Mouse (Mus musculus) thymus, postnatal 4 days (tissue): ENCODE measurements at regions not wholly inside any gene's neighbourhood (a gene's known extent, or its start where the extent isn't known, plus 50 kb on each side); places are given as distances from the start of the nearest gene placed in this dataset.
A peak's percentile ranks its signal among the peaks of the same experiment; 100 is the strongest.

ENCODE experiments used
- DNase-seq: peaks from one replicate; pipeline ENCODE4 v3.0.0; 2021

DNA sequence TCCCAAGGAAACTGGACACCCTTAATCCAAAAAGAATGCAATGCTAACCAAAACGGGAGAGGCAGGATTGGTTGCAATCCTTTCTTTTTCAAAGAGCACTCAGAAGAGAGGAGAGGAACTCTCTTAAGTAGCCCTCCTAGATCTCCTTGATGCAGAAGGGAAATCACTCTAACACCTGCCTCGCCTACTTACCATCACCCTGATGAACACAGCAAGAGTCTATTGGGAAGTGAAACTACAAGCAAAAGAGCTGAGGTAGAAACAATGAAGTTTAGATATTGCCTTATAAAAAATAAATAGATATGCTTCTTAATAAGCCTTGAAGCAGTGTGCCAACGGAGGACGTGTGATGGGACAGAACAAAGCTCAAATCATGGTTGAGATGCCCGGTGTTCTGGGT lies 177.4 kb downstream of the Gsdmc2 start:
- DNase-seq, result no peak

DNA sequence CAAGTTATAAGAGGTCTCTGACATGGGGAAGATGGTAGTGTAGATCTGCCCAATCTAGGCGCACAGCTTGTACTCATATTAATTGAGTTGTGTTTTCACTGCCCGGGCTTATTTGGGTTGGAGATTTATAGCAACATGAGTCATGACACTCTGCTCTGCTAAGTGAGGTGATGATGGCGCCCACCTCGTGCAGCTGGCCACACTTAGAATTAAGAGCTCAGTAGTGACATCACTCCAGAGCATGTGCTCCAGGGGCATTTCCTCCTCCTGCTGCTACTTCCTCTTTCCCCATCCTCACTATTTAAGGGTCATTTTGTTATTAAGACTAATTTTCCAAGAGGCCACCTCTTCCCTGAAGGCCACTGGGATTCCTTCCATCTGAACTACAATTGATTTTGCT lies 179.5 kb downstream of the Gsdmc2 start:
- no peak for DNase-seq

DNA sequence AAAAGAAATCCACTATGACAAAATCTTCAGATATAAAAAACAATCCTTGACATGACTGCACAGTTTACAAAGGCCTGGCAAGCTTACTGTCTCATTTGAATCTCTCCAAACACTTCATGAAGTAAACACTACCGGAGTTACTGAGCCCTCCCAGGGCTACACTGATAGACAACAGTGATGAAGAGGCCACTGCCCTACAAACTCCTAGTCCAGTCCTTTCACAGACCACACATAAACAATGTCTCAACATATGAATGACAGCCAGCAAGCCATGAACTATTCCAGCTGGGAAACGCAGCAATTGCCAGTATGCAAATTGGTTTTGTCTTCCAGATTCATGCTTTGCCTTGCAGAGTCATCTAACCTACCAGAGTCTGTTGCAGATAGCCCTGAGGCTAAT lies 180.1 kb downstream of the Gsdmc2 start:
- DNase-seq, result no peak

DNA sequence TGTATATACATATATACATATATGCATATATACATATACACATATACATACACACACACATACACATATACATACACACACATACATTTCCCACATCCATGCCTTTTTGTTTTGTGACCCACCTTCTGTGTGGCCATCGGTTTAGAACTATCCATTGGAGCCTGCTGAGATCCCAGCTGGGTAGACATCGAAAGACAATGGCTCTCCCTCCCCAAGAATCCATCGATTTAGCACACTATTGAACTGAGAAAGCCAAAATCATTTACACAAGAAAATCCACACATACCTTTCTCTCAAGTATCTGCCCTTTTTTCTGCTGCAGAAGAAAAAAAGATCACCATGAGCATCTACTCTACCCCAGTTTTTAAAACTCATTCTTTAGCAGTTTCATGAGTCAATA lies 182.8 kb downstream of the Gsdmc2 start:
- no peak for DNase-seq

DNA sequence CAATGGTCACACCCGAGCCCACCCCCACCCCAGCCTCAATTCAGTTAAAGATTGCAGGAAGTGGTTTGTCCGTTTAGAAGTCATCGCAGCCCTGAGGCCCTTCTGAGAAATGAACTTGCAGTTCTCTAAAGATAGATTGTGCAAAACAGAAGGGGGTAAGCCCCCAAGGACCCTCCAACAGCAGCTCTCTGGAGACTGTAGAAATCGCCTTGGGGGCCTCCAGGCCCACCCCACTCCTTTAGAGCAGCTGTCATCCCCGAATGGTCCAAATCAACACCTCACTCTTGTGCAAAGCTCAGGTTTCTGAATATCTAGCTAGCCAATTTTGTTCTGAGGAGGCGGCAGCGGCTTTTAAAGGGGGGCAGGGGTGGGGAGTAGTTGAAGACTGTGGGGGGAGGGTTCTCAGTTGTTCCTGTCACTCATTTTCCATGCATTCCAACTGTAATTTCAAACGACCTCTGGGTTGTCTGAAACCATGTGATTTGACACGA lies 186.9 kb downstream of the Gsdmc2 start:
- DNase-seq, result no peak

DNA sequence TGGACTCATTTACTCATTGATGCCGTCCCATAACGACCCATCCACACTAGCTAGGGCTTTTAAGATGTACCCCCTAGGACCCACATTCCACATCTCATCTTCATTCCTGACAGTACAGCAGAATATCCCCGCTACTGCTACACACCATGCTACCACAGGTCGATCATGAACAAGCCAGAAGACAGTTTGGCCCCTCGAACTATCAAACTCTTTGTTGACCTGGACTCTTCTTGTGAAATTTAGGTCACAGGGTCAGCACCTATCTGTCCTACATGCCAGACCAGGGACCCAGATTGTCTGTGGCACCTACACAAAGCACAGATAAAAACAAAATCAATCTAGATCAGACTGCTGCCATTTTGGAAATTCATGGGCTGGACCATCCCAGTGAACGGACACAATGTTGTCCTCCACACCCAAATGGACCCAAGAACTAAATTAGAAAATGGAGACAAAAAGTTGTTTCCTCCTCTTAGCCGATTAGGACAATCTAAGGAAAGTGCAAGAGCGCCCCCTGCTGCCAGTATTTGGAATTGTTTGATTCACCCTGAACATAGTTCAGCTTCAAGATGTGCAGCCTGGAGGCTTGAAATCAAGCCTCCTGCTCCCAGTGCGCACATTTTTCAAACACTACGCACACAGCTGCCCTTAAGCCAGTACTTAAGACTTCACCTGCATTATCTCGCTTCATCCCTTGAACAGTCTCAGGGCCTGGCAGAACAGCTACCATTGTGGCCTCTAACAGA lies 192.6 kb downstream of the Gsdmc2 start:
- peak; percentile 92 for DNase-seq

DNA sequence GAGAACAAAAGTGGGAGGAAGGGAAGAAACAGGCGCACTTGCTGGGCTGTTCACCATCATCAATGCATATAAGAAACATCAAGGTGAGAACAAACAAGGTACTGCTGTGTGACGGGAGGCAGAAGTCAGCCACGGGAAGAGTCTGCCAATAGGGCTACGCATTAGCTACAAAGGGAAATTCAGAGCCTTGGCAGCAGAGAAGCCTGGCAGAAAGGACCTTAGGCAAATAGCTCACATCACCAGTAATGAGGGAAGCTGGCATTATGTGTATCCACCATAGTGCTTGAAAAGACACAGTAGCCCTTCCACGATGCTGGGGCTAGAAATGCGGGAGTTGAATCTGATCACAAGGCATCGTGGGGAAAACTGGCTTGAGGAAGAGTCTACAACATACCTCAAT lies 193.9 kb downstream of the Gsdmc2 start:
- DNase-seq, result no peak

DNA sequence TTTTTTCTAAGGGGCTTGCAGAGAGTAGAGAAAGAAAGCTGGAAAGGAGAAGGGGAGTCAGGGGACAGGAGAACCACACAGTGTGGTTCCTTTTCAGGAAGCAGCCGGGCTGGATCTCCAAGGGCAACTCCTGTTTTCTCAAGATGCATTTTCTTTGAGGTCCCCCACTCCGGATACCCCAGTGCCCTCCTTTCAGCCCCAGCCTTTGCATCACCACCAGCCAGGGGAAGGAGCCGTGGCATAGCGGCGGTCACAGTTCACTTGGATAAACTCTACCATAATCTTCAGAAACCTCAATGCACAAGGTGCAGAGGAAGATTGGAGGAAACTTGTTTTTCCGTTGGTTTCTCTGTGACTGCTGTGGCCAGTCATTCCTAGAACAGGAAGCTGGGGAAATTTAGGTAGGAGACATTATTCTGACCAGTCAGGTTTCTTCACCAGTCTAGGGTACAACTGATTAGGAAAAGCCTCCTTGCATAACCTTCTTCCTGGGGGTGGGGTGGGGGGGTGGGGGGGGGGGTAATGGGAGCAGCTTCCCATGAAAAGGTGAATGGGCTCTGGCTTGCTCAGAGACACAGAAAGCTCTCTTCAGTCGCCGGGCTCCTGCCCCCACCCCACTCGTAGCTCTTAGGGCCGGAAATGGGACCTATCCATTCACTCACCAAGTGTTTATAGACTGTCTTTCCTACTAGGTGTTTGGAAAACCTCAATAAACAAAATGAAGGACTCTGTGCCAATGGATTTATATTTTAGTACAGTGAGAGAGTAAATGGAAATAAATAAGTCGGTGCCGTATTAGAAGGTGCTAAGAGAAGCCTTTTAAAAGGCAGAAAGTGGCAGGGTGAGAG lies 196.6 kb downstream of the Gsdmc2 start:
- DNase-seq, result peak; percentile 43

DNA sequence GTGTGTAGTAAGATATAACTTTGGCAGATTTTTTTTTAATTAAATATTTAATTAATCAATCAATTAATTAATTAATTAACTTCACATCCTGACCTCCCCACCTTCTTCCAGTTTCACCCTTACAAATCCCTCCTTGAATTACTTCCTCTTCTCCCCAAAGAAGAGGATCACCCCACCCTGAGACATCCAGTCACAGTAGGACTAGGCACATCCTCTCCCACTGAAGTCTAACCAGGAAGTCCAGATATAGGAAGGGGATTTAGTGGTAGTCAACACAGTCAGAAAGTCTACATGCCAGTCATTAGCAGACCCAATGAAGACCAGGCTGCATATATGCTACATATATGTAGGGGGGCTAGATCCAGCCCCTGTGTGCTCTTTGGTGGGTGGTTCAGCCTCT lies 220.2 kb downstream of the Gsdmc2 start:
- no peak for DNase-seq

DNA sequence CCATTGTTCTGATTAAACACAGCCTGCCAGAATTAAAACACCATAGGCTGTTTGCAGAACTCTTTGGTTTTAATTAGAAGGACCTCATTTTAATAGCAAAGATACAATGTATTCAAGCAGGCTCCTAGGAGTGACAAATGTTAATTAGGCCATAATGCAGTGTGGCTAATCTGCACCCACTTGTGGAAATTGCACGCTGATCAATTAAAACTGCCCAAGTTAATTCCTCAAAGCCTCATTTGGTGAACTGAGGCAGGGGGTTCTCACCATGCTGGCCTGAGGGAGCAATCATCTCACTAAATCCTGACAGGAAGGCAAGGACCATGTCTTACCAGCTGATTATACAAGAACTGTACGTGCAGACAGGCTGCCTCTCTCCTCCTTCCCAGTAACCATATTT lies 220.7 kb downstream of the Gsdmc2 start:
- no peak for DNase-seq

DNA sequence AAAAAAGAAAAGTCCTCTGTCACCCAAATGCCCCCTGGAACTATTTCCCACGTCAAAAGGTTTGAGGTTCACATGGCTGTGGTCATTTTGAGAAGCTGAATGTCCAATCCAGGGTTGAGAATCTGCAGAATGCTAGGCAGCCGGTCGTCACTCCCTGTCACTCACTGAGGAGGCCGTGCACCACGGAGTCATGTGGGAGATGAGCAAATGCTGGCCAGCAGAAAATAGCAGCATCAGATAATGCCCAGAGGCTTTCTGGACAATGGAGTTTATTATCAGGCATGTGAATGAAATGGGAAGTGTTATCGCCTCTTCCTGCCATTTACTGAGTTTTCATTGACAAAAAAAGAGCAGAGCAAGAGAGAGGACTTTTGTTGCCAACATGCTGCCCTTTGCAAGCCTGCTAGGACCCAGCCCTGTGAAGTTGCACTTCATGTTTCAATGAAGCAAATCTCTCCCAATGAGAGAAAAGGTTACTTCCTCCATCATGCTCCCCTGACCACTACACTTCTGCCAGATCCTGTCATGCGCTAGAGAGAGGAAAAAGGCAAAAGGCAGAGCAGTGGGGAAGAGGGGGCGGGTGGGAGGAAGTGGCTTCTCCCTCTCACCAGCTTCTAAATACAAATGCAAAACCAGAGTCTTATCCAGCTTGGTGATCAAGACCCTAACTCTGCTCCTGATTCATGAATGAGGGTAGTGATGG lies 228.3 kb downstream of the Gsdmc2 start:
- no peak for DNase-seq

DNA sequence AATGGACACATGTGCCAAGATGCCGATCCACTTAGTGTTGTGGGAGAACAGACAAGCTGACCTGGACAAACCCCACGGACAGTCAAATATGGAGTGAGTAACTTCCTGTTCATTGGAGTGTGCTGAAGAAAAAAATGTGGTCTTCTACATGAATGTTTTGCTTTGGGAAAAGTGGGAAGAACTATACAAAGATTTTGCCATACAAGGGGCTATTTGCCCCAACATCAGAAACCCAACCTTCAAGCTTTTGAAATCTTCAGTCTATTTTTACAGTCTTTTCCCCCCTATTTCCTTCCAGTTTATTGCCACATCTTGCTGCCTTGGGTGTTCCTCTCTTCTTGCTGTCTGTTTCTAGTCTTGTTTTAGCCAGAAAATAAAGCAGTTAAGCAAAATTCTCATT lies 230.8 kb downstream of the Gsdmc2 start:
- no peak for DNase-seq

DNA sequence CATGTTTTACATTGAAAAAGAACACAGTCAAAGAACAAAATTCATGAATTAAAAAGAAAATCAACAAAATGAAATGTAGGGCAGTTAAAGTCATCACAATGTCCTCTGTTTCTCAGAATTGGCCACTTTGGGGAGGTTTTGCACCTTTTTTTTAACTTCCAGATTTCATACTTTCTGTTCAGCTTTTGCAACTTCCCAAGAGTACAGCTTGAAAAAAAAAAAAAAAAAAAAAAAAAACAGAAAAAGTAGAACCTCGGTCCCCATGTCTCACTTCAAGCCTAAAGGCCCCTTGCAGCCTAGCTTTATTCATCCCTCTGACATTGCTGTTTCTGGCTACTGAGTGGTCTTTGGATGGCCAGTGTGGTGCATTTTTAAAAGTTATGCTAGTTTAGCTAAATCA lies 231.9 kb downstream of the Gsdmc2 start:
- no peak for DNase-seq

DNA sequence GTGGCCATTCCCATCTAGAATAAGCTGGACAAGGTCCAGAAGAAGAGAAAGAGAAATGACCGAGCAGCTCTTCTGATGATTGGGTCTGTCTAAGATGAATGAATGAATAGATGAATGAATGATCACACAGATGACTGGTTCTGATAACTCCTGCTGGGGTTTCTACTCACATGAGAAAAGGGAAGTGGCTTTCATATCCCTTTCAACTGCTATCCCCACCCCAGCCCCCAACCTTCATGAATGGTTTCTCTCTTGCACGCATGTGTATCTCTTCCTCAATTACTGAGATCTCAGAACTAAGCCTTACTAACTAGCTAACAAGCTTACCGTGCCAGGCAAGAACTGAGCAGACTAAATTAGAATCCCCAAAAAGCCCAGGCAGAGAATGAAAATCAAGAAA lies 233.8 kb downstream of the Gsdmc2 start:
- DNase-seq, result peak; percentile 42

DNA sequence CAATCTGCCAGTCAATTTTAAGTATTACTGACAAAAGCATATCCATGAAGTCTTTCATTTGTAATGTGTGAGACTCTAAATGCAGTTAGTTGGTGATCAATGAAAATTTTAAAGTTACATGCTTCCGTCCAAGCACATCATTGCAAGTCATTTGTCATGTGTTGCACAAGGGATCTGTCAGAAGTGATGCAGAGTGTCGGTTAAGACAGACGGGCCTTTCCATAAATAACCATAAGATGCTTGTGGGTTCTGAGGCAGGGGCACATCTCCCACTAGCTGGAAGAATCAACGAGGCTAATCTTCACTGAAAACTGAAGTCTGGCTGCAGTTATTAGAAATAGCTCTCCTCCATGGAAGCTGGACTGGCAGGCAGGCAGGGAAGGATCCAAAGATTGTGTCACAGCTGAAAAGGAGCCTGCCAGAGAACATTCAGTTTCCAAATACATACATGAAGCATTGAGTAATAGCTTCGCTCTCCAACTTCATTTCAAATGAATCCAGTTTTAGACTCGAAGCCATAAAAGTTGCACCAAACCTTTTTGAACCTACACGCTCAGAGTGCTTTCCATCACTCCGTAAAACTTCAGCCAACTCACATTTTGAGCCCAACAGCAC lies 241.8 kb downstream of the Gsdmc2 start:
- no peak for DNase-seq

DNA sequence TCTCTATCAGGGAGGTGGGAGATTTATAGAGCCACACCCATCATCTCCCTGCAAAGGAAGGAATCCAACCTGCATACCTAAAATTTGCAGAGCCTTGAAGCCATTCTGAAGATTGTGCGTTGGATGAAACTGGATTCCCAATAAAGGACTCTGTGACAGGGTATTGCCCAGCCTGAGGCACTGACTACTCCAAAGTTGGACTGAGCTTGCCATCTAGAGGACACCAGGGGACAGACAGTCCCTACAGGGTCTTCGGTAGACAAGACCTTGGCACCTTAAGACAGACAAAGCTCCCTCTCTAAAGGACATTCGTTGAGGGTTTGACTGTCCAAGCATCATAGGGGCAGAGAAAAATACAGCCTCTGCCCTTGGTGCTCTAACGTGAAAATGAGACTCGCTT lies 243.4 kb downstream of the Gsdmc2 start:
- DNase-seq, result peak; percentile 60

DNA sequence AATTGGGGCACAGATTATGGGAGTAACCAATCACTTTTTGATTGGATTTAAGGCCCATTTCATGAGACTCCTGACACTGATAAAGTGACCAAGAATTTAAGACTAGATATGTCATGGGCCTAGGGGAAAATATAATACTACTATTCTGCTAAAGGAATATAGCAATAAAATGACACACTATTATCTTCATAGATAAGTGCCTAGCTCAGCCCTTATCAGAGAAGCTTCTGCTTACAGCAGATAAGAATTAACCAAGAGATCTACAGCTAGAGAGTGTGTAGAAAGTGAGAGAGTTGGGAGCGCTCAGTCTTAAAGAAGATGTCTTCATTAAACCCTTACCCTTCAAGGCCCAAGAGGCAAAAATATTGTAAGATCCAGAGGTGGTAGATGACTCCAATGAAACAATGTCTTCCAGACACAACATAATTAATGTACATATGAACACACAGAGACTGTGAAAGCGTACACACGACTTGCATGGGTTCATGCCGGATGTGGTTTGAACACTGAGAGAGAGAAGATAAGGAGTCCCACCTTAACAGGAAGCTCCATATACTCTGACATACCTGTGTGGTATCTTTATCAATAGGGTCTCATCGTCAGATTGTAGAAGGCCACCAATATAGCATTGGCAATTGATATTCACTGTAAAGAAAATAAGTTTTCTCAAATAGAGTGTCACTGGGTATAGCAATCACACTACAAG lies 252.1 kb downstream of the Gsdmc2 start:
- no peak for DNase-seq

DNA sequence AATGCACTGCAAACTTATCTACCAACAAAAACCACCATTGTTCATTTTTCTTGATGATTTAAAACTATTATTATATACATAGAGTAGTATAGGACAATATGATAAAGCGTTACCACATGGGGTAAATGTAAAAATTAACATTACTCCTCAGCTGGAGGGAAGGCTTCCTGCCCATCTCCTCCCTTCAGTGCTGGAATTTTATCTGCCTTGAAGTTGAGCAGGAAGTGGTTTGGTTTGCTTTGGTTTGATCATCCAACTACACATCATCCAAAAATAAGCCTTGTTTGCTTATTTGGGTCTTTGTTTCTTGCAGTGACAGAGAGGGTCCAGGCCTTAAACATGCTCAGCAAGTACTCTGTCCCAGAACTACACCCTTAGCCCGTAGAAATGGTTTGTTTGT lies 285.7 kb downstream of the Gsdmc2 start:
- DNase-seq, result no peak

DNA sequence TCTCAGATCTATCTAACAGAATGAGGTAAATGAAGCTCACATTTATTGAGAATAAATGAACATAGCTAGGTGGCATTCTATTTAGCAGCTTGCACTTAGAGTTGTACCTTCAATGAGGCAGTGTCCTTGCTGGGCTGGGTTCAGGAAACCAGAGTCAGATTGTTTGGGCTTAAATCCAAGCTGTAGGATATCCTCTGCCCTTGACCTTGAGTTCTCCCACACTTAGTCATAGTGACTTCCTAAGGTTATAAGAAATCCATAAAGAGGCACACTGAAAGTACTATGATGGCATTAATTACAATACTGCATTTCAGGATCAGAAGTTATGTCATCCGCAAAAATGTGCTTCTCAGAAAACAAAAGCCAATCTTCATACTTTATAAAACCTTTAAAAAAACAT lies 286.3 kb downstream of the Gsdmc2 start:
- DNase-seq, result no peak

DNA sequence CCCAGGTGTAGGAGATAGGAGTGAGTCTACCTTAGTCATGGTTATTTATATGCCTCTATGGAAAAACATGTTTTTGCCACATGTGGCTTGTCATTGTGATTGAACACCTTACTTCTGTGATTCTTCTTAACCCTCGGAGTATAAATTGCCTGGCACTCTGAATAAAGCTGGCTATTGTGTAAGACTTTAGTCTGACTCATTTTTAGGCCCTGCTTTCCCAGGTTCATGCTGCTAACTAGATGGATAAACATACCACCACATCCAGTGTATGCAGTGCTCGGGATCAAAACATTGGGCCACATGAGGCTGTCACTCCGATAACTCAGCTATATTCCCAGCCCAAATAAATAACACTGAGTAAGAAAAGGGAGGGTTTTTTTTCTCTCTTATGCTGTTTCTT lies 287.2 kb downstream of the Gsdmc2 start:
- no peak for DNase-seq

DNA sequence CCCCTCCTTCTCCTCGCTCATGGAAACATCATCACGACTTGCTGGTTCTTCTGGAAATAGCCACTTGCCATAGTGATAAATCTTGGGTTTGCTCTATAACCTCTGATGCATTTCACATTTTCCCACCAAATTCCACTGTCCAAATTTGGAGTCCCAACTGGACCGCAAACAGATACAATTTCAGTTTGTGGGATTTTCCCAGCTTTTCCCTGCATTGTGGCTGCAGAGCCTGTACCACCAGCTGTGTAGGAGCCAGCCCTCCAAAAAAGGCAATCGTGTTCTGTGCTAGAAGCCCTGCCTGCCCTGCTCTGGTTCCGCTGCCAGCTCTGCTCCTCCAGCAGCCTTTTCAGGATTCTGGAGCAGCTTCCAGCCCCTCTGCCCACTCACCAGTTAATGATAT lies 291.4 kb downstream of the Gsdmc2 start:
- no peak for DNase-seq

DNA sequence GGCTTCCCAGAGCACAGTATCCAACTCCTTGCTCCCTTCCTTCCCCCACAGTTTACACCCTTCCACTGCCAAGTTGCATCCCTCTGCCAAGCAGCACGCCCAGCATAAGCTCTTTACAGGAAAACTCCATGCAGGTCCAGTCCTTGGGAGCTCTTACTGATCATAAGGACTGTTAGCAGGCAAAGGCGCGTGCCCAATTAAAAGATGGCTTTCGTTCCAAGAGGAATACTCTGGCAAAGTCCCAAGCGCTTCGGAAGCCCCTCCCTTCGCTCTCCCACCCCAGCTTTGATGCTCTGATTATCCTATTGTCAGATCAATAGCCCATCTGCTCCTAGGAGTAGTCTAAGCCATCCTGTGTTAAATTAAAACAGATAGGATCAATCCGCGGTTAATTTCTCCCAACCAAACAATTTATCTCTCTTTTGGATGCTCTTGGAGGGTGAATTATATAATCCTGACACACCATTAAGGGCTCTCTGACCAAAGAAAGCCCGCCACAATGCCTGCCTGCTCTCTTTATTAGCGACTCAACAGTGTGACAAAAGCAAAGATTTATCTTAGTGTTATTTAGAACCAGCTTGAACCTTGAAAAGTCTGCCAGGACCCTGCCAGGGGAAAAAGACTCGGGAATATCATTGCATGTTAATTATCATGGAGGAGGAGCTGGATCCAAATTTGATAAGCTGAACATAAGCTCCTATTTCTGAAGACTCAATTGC lies 312.5 kb downstream of the Gsdmc2 start:
- DNase-seq, result no peak
